Mouse (Mus musculus) ES-Bruce4 (cell line): ENCODE results near the gene Vax1.

Experiments
- CTCF ChIP-seq: IDR thresholded peaks from one replicate; pipeline ENCODE4 v1.8.1; 2011; ENCODE audit warnings: low read depth, low read length
- EP300 ChIP-seq: IDR thresholded peaks from 2 replicates; pipeline ENCODE4 v1.6.1; 2011; ENCODE audit warnings: low read depth, low read length; ENCODE audit not compliant: insufficient read depth

GRCm38 (mm10) chr19:59165577-59165976 is 4.3 kb downstream of the Vax1 start:
- TF ChIP-seq CTCF (no peak), EP300 (no peak)
